Mouse (Mus musculus): ENCODE data around the gene Gcc1. TPM values are rescaled to one million over a fixed set of nuclear protein-coding genes. Genes with fewer than 3 reads are reported as not detected.

Gene Gcc1
- polyA plus RNA-seq, 1 experiment from 2014 or later: 8.6 TPM

DNA sequence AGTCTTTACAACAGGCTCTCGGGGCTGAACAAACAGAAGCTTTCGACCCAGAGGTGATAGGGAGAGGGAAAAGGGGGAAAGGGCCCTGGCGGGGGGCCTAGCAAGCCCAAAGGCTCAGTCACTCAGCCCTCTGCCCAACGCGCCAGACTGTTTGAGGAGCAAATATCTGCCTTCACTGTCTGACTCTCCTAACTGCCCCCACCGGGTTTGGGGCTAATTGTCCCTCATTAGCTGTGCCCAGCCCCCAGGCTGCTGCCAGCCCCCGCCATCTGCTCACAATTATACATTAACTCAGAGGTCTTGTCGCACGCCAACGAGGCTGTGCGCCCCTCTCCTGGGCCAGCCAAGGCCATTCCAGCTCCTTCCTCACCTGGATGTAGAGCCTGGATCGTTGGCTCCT lies 22.8 kb upstream of the Gcc1 start:
- WGBS: under 1% methylated on average over 12 of the region's 12 CpGs
- no peak overlapping the region for H3K27ac ChIP-seq (ENCODE audit: low read length)
- no peak overlapping the region for H3K9ac ChIP-seq (ENCODE audit: low read depth, low read length)
- no peaks in the 10 kb centered on the region for H3K4me1 ChIP-seq (ENCODE audit: control insufficient read depth, insufficient read depth, low read length)
- no peaks in the 10 kb centered on the region for H3K36me3 ChIP-seq (ENCODE audit: control insufficient read depth, insufficient read depth, low read length)
- no peak overlapping the region for H3K4me3 ChIP-seq (ENCODE audit: low read length)
- no peak for ATAC-seq
- H3K27me3 ChIP-seq (replicated peaks; ENCODE audit: control insufficient read depth, insufficient read depth, low read length): peaks cover 25% of the 10 kb centered on the region
- H3K4me2 ChIP-seq (ENCODE audit: low read depth, low read length): no peak overlapping the region
- H3K9me3 ChIP-seq (ENCODE audit: control insufficient read depth, low read length): no peaks in the 10 kb centered on the region

DNA sequence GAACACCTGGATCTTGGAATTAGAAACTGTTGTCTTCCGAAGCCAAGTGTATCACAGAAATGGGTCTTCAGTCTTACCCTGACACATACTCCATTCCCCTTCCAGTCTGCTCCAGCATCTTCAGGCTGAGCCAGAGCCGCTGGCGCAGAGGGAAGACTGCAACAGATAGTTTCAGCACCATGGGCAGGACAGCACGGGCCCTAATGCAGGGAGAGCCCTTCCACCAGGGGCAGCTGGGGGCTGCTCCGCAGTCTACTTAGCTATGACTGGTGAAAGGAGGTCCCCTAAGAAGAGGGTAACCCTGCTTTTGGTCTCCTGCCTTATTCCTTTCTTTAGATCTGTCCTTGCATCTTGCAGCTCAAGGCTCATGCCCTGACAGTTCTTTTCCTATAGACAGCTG lies 22.3 kb upstream of the Gcc1 start:
- no peak overlapping the region for H3K9ac ChIP-seq (ENCODE audit: low read depth, low read length)
- peaks cover 25% of the 10 kb centered on the region for H3K27me3 ChIP-seq (replicated peaks; ENCODE audit: control insufficient read depth, insufficient read depth, low read length)
- H3K9me3 ChIP-seq (ENCODE audit: control insufficient read depth, low read length): no peaks in the 10 kb centered on the region
- H3K36me3 ChIP-seq (ENCODE audit: control insufficient read depth, insufficient read depth, low read length): no peaks in the 10 kb centered on the region
- no peaks in the 10 kb centered on the region for H3K4me1 ChIP-seq (ENCODE audit: control insufficient read depth, insufficient read depth, low read length)
- WGBS: 15% methylated on average over 5 of the region's 5 CpGs
- ATAC-seq: no peak
- H3K4me2 ChIP-seq (ENCODE audit: low read depth, low read length): no peak overlapping the region
- no peak overlapping the region for H3K27ac ChIP-seq (ENCODE audit: low read length)
- no peak overlapping the region for H3K4me3 ChIP-seq (ENCODE audit: low read length)

GRCm38 (mm10) chr6:28449253-28449652 lies 21.1 kb upstream of the Gcc1 start, which contains the start of gene Pax4:
Pax4 (minus strand) TSS chr6:28449353.
- Histone ChIP-seq H3K4me3 (ENCODE audit: low read length) (no peak within 1 kb of the TSS), H3K27ac (ENCODE audit: low read length) (no peak within 1 kb of the TSS), H3K4me1 (ENCODE audit: control insufficient read depth, insufficient read depth, low read length) (no peaks in the 10 kb centered on the region), H3K36me3 (ENCODE audit: control insufficient read depth, insufficient read depth, low read length) (no peaks in the 10 kb centered on the region), H3K9me3 (ENCODE audit: control insufficient read depth, low read length) (no peaks in the 10 kb centered on the region), H3K4me2 (ENCODE audit: low read depth, low read length) (no peak within 1 kb of the TSS), H3K27me3 (replicated peaks; ENCODE audit: control insufficient read depth, insufficient read depth, low read length) (peaks cover 25% of the 10 kb centered on the region), H3K9ac (ENCODE audit: low read depth, low read length) (no peak within 1 kb of the TSS)
- ATAC-seq: no peak
- 71% methylated on average over 2 of the region's 2 CpGs for WGBS

DNA sequence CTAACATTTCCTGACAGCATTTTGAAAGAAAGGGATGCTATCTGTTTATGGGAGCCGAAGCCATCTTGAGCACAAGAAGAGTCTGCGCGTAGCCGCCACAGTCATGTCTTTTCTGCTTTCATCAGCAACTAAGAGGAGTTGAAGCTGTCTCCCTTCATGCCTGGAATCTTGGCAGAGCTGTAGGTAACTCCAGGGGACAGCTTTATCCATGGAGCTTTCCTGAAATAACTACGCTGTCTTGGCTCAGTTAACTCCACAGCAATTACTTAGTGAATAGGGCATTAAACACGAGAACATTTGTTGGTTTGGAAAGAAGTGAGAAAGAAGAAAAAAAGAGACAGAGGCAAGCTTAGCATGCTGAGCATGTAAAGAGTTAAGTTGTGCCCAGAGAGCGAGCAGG lies 19.7 kb upstream of the Gcc1 start:
- H3K27ac ChIP-seq (ENCODE audit: low read length): no peak overlapping the region
- H3K4me2 ChIP-seq (ENCODE audit: low read depth, low read length): no peak overlapping the region
- no peak for ATAC-seq
- no peak overlapping the region for H3K9ac ChIP-seq (ENCODE audit: low read depth, low read length)
- H3K4me3 ChIP-seq (ENCODE audit: low read length): no peak overlapping the region
- no peaks in the 10 kb centered on the region for H3K9me3 ChIP-seq (ENCODE audit: control insufficient read depth, low read length)
- H3K4me1 ChIP-seq (ENCODE audit: control insufficient read depth, insufficient read depth, low read length): no peaks in the 10 kb centered on the region
- 82% methylated on average over 7 of the region's 7 CpGs for whole genome bisulfite sequencing
- no peaks in the 10 kb centered on the region for H3K36me3 ChIP-seq (ENCODE audit: control insufficient read depth, insufficient read depth, low read length)
- peaks cover 25% of the 10 kb centered on the region for H3K27me3 ChIP-seq (replicated peaks; ENCODE audit: control insufficient read depth, insufficient read depth, low read length)

GRCm38 (mm10) chr6:28431538-28431855 lies 3.3 kb upstream of the Gcc1 start:
- 51% methylated on average over 6 of the region's 6 CpGs for WGBS
- Histone ChIP-seq H3K36me3 (ENCODE audit: control insufficient read depth, insufficient read depth, low read length) (no peaks in the 10 kb centered on the region), H3K4me1 (ENCODE audit: control insufficient read depth, insufficient read depth, low read length) (no peaks in the 10 kb centered on the region), H3K27me3 (replicated peaks; ENCODE audit: control insufficient read depth, insufficient read depth, low read length) (no peaks in the 10 kb centered on the region), H3K9me3 (ENCODE audit: control insufficient read depth, low read length) (no peaks in the 10 kb centered on the region), H3K4me2 (ENCODE audit: low read depth, low read length) (peak overlapping the region; percentile 41; the same call in 1 of the 2 replicates), H3K9ac (ENCODE audit: low read depth, low read length) (no peak overlapping the region), H3K4me3 (ENCODE audit: low read length) (no peak overlapping the region), H3K27ac (ENCODE audit: low read length) (no peak overlapping the region)
- peak; percentile 80 for ATAC-seq

- WGBS: 68% methylated on average over 10 of the region's 10 CpGs
- H3K4me2 ChIP-seq (ENCODE audit: low read depth, low read length): peak overlapping the region; percentile 41; the same call in 1 of the 2 replicates
- ATAC-seq: peak; percentile 75
Observed at GRCm38 (mm10) chr6:28430795-28431537, 2.8 kb upstream of the Gcc1 start.

DNA sequence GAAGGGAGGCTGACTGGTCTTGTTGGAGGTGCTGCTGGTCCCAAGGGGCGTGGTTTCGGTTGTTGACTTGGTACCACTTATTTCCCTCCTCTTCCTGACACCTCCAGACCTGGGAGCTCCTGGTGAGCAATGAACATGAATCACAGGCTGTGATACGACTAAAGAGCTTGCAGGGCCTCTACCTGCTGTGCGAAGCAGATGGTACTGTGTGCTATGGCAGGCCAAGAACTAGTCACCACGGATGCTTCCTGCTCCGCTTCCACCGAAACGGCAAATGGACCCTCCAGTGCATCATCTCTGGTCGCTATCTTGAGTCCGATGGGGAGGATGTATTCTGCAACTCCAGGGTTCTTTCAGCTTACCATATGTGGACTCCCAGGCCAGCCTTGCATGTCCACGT lies 1.7 kb upstream of the Gcc1 start:
- no peaks in the 10 kb centered on the region for H3K27me3 ChIP-seq (replicated peaks; ENCODE audit: control insufficient read depth, insufficient read depth, low read length)
- H3K4me1 ChIP-seq (ENCODE audit: control insufficient read depth, insufficient read depth, low read length): 0 out of 2 replicates have a peak, but pooled peaks cover 3% of the 10 kb centered on the region
- 90% methylated on average over 11 of the region's 11 CpGs for WGBS
- no peaks in the 10 kb centered on the region for H3K9me3 ChIP-seq (ENCODE audit: control insufficient read depth, low read length)
- no peak overlapping the region for H3K4me2 ChIP-seq (ENCODE audit: low read depth, low read length)
- no peak overlapping the region for H3K4me3 ChIP-seq (ENCODE audit: low read length)
- H3K27ac ChIP-seq (ENCODE audit: low read length): no peak overlapping the region
- no peak overlapping the region for H3K9ac ChIP-seq (ENCODE audit: low read depth, low read length)
- ATAC-seq: no peak
- peaks cover 5% of the 10 kb centered on the region; the same call in 1 of the 2 replicates for H3K36me3 ChIP-seq (ENCODE audit: control insufficient read depth, insufficient read depth, low read length)

More at GRCm38 (mm10) chr6:28430795-28431537, 2.8 kb upstream of the Gcc1 start:
- Histone ChIP-seq H3K4me1 (ENCODE audit: control insufficient read depth, insufficient read depth, low read length) (no peaks in the 10 kb centered on the region), H3K9ac (ENCODE audit: low read depth, low read length) (no peak overlapping the region), H3K36me3 (ENCODE audit: control insufficient read depth, insufficient read depth, low read length) (no peaks in the 10 kb centered on the region), H3K9me3 (ENCODE audit: control insufficient read depth, low read length) (no peaks in the 10 kb centered on the region), H3K4me3 (ENCODE audit: low read length) (no peak overlapping the region), H3K27ac (ENCODE audit: low read length) (no peak overlapping the region), H3K27me3 (replicated peaks; ENCODE audit: control insufficient read depth, insufficient read depth, low read length) (no peaks in the 10 kb centered on the region)

GRCm38 (mm10) chr6:28427096-28427839 lies 922 bp downstream of the Gcc1 start, which contains the start of gene Fscn3:
Fscn3 (plus strand) TSS chr6:28427789.
- no peak for ATAC-seq
- WGBS: 77% methylated on average over 3 of the region's 3 CpGs
- H3K27me3 ChIP-seq (replicated peaks; ENCODE audit: control insufficient read depth, insufficient read depth, low read length): no peaks in the 10 kb centered on the region

GRCm38 (mm10) chr6:28425019-28425418 lies 3.2 kb downstream of the Gcc1 start:
- no peak overlapping the region for H3K4me3 ChIP-seq (ENCODE audit: low read length)
- peaks cover 23% of the 10 kb centered on the region for H3K4me1 ChIP-seq (ENCODE audit: control insufficient read depth, insufficient read depth, low read length)
- WGBS: 75% methylated on average over 6 of the region's 6 CpGs
- no peak for ATAC-seq
- H3K36me3 ChIP-seq (ENCODE audit: control insufficient read depth, insufficient read depth, low read length): peaks cover 5% of the 10 kb centered on the region; the same call in 1 of the 2 replicates
- no peak overlapping the region for H3K4me2 ChIP-seq (ENCODE audit: low read depth, low read length)
- no peaks in the 10 kb centered on the region for H3K27me3 ChIP-seq (replicated peaks; ENCODE audit: control insufficient read depth, insufficient read depth, low read length)
- peak overlapping the region; percentile 33; the same call in 1 of the 2 replicates for H3K9ac ChIP-seq (ENCODE audit: low read depth, low read length)
- no peak overlapping the region for H3K27ac ChIP-seq (ENCODE audit: low read length)
- no peaks in the 10 kb centered on the region for H3K9me3 ChIP-seq (ENCODE audit: control insufficient read depth, low read length)

More at GRCm38 (mm10) chr6:28427096-28427839, 922 bp downstream of the Gcc1 start, which contains the start of gene Fscn3:
- Histone ChIP-seq H3K4me1 (ENCODE audit: control insufficient read depth, insufficient read depth, low read length) (peaks cover 8% of the 10 kb centered on the region), H3K27ac (ENCODE audit: low read length) (no peak within 1 kb of the TSS), H3K36me3 (ENCODE audit: control insufficient read depth, insufficient read depth, low read length) (peaks cover 5% of the 10 kb centered on the region; the same call in 1 of the 2 replicates), H3K4me3 (ENCODE audit: low read length) (no peak within 1 kb of the TSS), H3K4me2 (ENCODE audit: low read depth, low read length) (no peak within 1 kb of the TSS), H3K9ac (ENCODE audit: low read depth, low read length) (no peak within 1 kb of the TSS), H3K9me3 (ENCODE audit: control insufficient read depth, low read length) (no peaks in the 10 kb centered on the region)
